Mouse (Mus musculus): ENCODE measurements around the gene Tex35. TPM values are rescaled to one million over a fixed set of nuclear protein-coding genes. Genes with fewer than 3 reads are reported as not detected.

The Tex35 gene
- polyA plus RNA-seq, 1 experiment from 2014 or later = not detected

Other genes with a start within 250 kb of the Tex35 start
- 96.3 and 101 TPM in 2 replicates for gene Ralgps2, start 169.1 kb downstream of the Tex35 start, polyA plus RNA-seq (2016; fragmentation: Nextera tagmentation; extraction: Ambion mirVana)